Mouse (Mus musculus) ovary, adult 10 weeks (tissue): Measurements from ENCODE around the gene Rnf180. TPM values are rescaled to one million over a fixed set of nuclear protein-coding genes. Genes with fewer than 3 reads are reported as not detected.

Source experiments
- polyA plus RNA-seq: library from polyadenylated mRNA; stranded (reverse); fragments of 350-450 nt; fragmentation: Illumina TruSeq; extraction: RNeasy Lipid Tissue Mini Kit (QIAGEN cat#74804); gene quantifications from one replicate; pipeline ENCODE4 v1.2.3, GENCODE M21; 2014

The Rnf180 gene
- polyA plus RNA-seq = 27.6 TPM

DNA sequence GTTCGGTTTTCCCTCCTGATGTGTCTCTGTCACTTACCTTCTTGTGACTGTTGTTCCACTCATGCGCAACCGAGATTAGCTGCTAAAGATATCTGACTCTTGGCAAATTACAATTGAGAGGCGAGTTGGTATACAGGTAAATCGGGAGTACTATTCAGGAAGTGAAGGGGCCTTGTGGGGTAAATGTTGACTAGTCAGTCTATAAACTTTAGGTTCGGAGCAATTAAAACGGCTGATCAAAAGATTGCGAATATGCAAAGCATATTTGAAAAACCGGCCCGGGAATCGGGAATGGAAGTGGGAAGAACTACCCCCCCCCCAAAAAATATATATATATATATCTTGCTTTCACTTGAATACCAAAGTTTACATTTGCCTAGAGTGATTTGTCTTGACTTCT lies at the start of gene Rnf180:
Gene Rnf180 (minus strand): TSS at position 101 of the 400 bp plus-strand sequence.

GRCm38 (mm10) chr13:105081862-105082261 lies 212.8 kb downstream of the Rnf180 start, which contains the start of gene 4933425L06Rik:
Gene 4933425L06Rik (plus strand): TSS chr13:105082122.

Other genes starting within 250 kb of the Rnf180 start
- gene Rgs7bp, start 239.9 kb downstream of the Rnf180 start, polyA plus RNA-seq = 18.8 TPM
- 0.29 TPM for gene 4933425L06Rik, start 212.7 kb downstream of the Rnf180 start, polyA plus RNA-seq
- gene Htr1a, start 148.8 kb upstream of the Rnf180 start, polyA plus RNA-seq = not detected